Mouse (Mus musculus) embryo, embryonic 9.5 days (tissue): ENCODE data around the gene Ghr.

ENCODE experiments used
- DNase-seq: peaks from one replicate; pipeline ENCODE4 v3.0.0-alpha.2; 2017; ENCODE audit errors: extremely low spot score

Gene Ghr

GRCm38 (mm10) chr15:3295986-3296385 lies 287.3 kb downstream of the Ghr start:
- no peak for DNase-seq

GRCm38 (mm10) chr15:3293477-3293876 lies 289.8 kb downstream of the Ghr start:
- DNase-seq: no peak

- DNase-seq: no peak
These were observed 292.9 kb downstream of the Ghr start for GRCm38 (mm10) chr15:3290435-3290834.

- no peak for DNase-seq
These were observed 297.3 kb downstream of the Ghr start for GRCm38 (mm10) chr15:3286032-3286431.

GRCm38 (mm10) chr15:3281737-3282136 lies 301.6 kb downstream of the Ghr start:
- no peak for DNase-seq

- DNase-seq: no peak
These were observed 302.1 kb downstream of the Ghr start for GRCm38 (mm10) chr15:3281216-3281615.

- DNase-seq: no peak
These were observed 304.1 kb downstream of the Ghr start for GRCm38 (mm10) chr15:3279242-3279641.

- no peak for DNase-seq
These were observed 305.9 kb downstream of the Ghr start for GRCm38 (mm10) chr15:3277391-3277790.

GRCm38 (mm10) chr15:3273191-3273590 lies 310.1 kb downstream of the Ghr start:
- DNase-seq: no peak

GRCm38 (mm10) chr15:3271216-3271615 lies 312.1 kb downstream of the Ghr start:
- DNase-seq: no peak

GRCm38 (mm10) chr15:3270646-3271077 lies 312.6 kb downstream of the Ghr start:
- peak; percentile 80 for DNase-seq

GRCm38 (mm10) chr15:3269996-3270645 lies 313.2 kb downstream of the Ghr start:
- no peak for DNase-seq

GRCm38 (mm10) chr15:3269496-3269895 lies 313.8 kb downstream of the Ghr start:
- peak; percentile 21 for DNase-seq

- no peak for DNase-seq
These were observed 315.0 kb downstream of the Ghr start, which contains the start of gene Selenop for GRCm38 (mm10) chr15:3268247-3268646. Selenop (plus strand) TSS chr15:3268547.
